7 mouse cellular contexts compared by ENCODE assay signal in genomic region chr17:56008356-56009087, GRCm38 (mm10). TPM values are rescaled to one million over a fixed set of nuclear protein-coding genes. Genes with fewer than 3 reads are reported as not detected.
A peak's percentile ranks its signal among the peaks of the same experiment; 100 is the strongest.
DNase-seq lines count a peak whose midpoint lies in the region; ATAC-seq and TF ChIP-seq lines count a peak whose summit lies in the region.

No protein-coding gene starts in this region.

- 0 out of 2 replicates have a peak, but pooled peaks cover 7% of the 10 kb centered on the region for H3K27me3 ChIP-seq in embryonic facial prominence, embryonic 10.5 days (replicated peaks; ENCODE audit: low read depth, poor library complexity, severe bottlenecking)
- no peaks in the 10 kb centered on the region for H3K27me3 ChIP-seq in intestine, postnatal 0 days (replicated peaks; ENCODE audit: control insufficient read depth, insufficient read depth, low read length)
- H3K27me3 ChIP-seq in midbrain, embryonic 12.5 days: peaks cover 9% of the 10 kb centered on the region; the same call in 1 of the 2 replicates
- no peaks in the 10 kb centered on the region for H3K27me3 ChIP-seq in small intestine, adult 2 months (ENCODE audit: control insufficient read depth, insufficient read depth, low read length)

- H3K9me3 ChIP-seq in embryonic facial prominence, embryonic 10.5 days: no peaks in the 10 kb centered on the region
- H3K9me3 ChIP-seq in intestine, postnatal 0 days (ENCODE audit: control insufficient read depth): no peaks in the 10 kb centered on the region
- no peaks in the 10 kb centered on the region for H3K9me3 ChIP-seq in midbrain, embryonic 12.5 days

- peak; percentile 95 for DNase-seq in adrenal gland, postnatal 10 days
- DNase-seq in embryonic facial prominence, embryonic 10.5 days (ENCODE audit: low spot score): peak; percentile 96
- peak; percentile 83 for DNase-seq in gonadal fat pad, adult 2 months (ENCODE audit: low read depth)
- peak; percentile 96 for DNase-seq in left cerebral cortex, postnatal 4 days

- peak overlapping the region; percentile 92 for H3K27ac ChIP-seq in embryonic facial prominence, embryonic 10.5 days (replicated peaks)
- H3K27ac ChIP-seq in intestine, postnatal 0 days (ENCODE audit: low read depth, low read length): peak overlapping the region; percentile 79
- H3K27ac ChIP-seq in midbrain, embryonic 12.5 days (replicated peaks): peak overlapping the region; percentile 97
- peak overlapping the region; percentile 98 for H3K27ac ChIP-seq in small intestine, adult 2 months (ENCODE audit: insufficient read depth, low read depth, low read length)

- intact Hi-C loops in left cerebral cortex, postnatal 4 days (cut with DNase I): no loop called here

- H3K4me2 ChIP-seq in intestine, postnatal 0 days (replicated peaks; ENCODE audit: low read depth): peak overlapping the region; percentile 94
- peak overlapping the region; percentile 96 for H3K4me2 ChIP-seq in midbrain, embryonic 12.5 days (replicated peaks)

- H3K9ac ChIP-seq in intestine, postnatal 0 days (ENCODE audit: low read depth, low read length): peak overlapping the region; percentile 58
- peak overlapping the region; percentile 75 for H3K9ac ChIP-seq in midbrain, embryonic 12.5 days (replicated peaks)

- peak; percentile 41; the same call in 1 of the 2 replicates for TF ChIP-seq POLR2A in small intestine, adult 2 months (IDR thresholded peaks at IDR 0.05; ENCODE audit: low read depth, low read length)

- H3K36me3 ChIP-seq in embryonic facial prominence, embryonic 10.5 days (replicated peaks): peaks cover 28% of the 10 kb centered on the region
- peaks cover 20% of the 10 kb centered on the region; the same call in 1 of the 2 replicates for H3K36me3 ChIP-seq in intestine, postnatal 0 days (ENCODE audit: control insufficient read depth, insufficient read depth)
- H3K36me3 ChIP-seq in midbrain, embryonic 12.5 days: peaks cover 29% of the 10 kb centered on the region
- H3K36me3 ChIP-seq in small intestine, adult 2 months (ENCODE audit: control insufficient read depth, insufficient read depth, low read length): peaks cover 10% of the 10 kb centered on the region

- WGBS in embryonic facial prominence, embryonic 10.5 days: under 1% methylated on average over 21 of the region's 21 CpGs
- WGBS in intestine, postnatal 0 days: under 1% methylated on average over 21 of the region's 21 CpGs
- WGBS in midbrain, embryonic 12.5 days: 1% methylated on average over 21 of the region's 21 CpGs
- under 1% methylated on average over 21 of the region's 21 CpGs for WGBS in small intestine, adult 2 months

- peak; percentile 86 for ATAC-seq in intestine, postnatal 0 days
- ATAC-seq in midbrain, embryonic 12.5 days (ENCODE audit: low FRiP score, low read depth): peak; percentile 92

- peak overlapping the region; percentile 81 for H3K4me3 ChIP-seq in embryonic facial prominence, embryonic 10.5 days
- H3K4me3 ChIP-seq in intestine, postnatal 0 days (ENCODE audit: low read depth, low read length): peak overlapping the region; percentile 87
- peak overlapping the region; percentile 59 for H3K4me3 ChIP-seq in midbrain, embryonic 12.5 days
- H3K4me3 ChIP-seq in small intestine, adult 2 months (ENCODE audit: low read depth, low read length): peak overlapping the region; percentile 86

- H3K4me1 ChIP-seq in embryonic facial prominence, embryonic 10.5 days: peaks cover 42% of the 10 kb centered on the region
- H3K4me1 ChIP-seq in intestine, postnatal 0 days (replicated peaks; ENCODE audit: control insufficient read depth, insufficient read depth, low read length): peaks cover 11% of the 10 kb centered on the region; the same call in 1 of the 2 replicates
- peaks cover 33% of the 10 kb centered on the region for H3K4me1 ChIP-seq in midbrain, embryonic 12.5 days
- peaks cover 12% of the 10 kb centered on the region for H3K4me1 ChIP-seq in small intestine, adult 2 months (ENCODE audit: control insufficient read depth, insufficient read depth, insufficient read length, low read length)

- TF ChIP-seq CTCF in intestine, postnatal 0 days (IDR thresholded peaks at IDR 0.05; ENCODE audit: low read depth): no peak
- TF ChIP-seq CTCF in small intestine, adult 2 months (IDR thresholded peaks at IDR 0.05; ENCODE audit: extremely low read depth, insufficient read length, insufficient replicate concordance, low read depth, low read length): no peak

RNA-seq across cellular contexts. Expression of gene Mpnd, which starts 3.0 kb away (rescaled TPM):
- 10 to 100 TPM; 77.0 to 91.2 TPM for total RNA-seq in adrenal gland, postnatal 10 days (2021)
- polyA plus RNA-seq in embryonic facial prominence, embryonic 10.5 days (2016; fragmentation: Nextera tagmentation; extraction: Ambion mirVana): 126 and 135 TPM in 2 replicates
- 106 and 110 TPM in 2 replicates for polyA plus RNA-seq in gonadal fat pad, adult 2 months (2012; rRNA removed)
- polyA plus RNA-seq in intestine, postnatal 0 days (2015; fragmentation: Nextera tagmentation; extraction: Ambion mirVana): 41.4 and 43.0 TPM in 2 replicates
- total RNA-seq in left cerebral cortex, postnatal 4 days (2021): 100 to 1,000 TPM in 1 of 2 experiments, 10 to 100 TPM in 1; 92.6 to 121 TPM
- 195 and 205 TPM in 2 replicates for polyA plus RNA-seq in midbrain, embryonic 12.5 days (2016; fragmentation: Nextera tagmentation; extraction: Ambion mirVana)
- polyA plus RNA-seq in small intestine, adult 2 months (2012; rRNA removed): 129 and 424 TPM in 2 replicates

RNA-seq across cellular contexts. Expression of gene Stap2, which starts 3.1 kb away (rescaled TPM):
- total RNA-seq in adrenal gland, postnatal 10 days (2021): 10 to 100 TPM; 15.2 to 17.2 TPM
- polyA plus RNA-seq in embryonic facial prominence, embryonic 10.5 days (2016; fragmentation: Nextera tagmentation; extraction: Ambion mirVana): 8.2 and 8.8 TPM in 2 replicates
- polyA plus RNA-seq in gonadal fat pad, adult 2 months (2012; rRNA removed): 58.4 and 64.6 TPM in 2 replicates
- 82.8 and 84.5 TPM in 2 replicates for polyA plus RNA-seq in intestine, postnatal 0 days (2015; fragmentation: Nextera tagmentation; extraction: Ambion mirVana)
- 1 to 10 TPM; 3.8 to 4.6 TPM for total RNA-seq in left cerebral cortex, postnatal 4 days (2021)
- 4.7 and 5.7 TPM in 2 replicates for polyA plus RNA-seq in midbrain, embryonic 12.5 days (2016; fragmentation: Nextera tagmentation; extraction: Ambion mirVana)
- polyA plus RNA-seq in small intestine, adult 2 months (2012; rRNA removed): 87.8 and 224 TPM in 2 replicates

RNA-seq across cellular contexts. Expression of gene Fsd1, which starts 22.2 kb away (rescaled TPM):
- 1 to 10 TPM; 1.4 to 3.7 TPM for total RNA-seq in adrenal gland, postnatal 10 days (2021)
- 63.3 and 69.4 TPM in 2 replicates for polyA plus RNA-seq in embryonic facial prominence, embryonic 10.5 days (2016; fragmentation: Nextera tagmentation; extraction: Ambion mirVana)
- polyA plus RNA-seq in gonadal fat pad, adult 2 months (2012; rRNA removed): 0.15 and 0.44 TPM in 2 replicates
- polyA plus RNA-seq in intestine, postnatal 0 days (2015; fragmentation: Nextera tagmentation; extraction: Ambion mirVana): 3.6 and 4.2 TPM in 2 replicates
- 100 to 1,000 TPM; 110 to 119 TPM for total RNA-seq in left cerebral cortex, postnatal 4 days (2021)
- polyA plus RNA-seq in midbrain, embryonic 12.5 days (2016; fragmentation: Nextera tagmentation; extraction: Ambion mirVana): 89.8 and 98.3 TPM in 2 replicates
- 0.83 and 3.2 TPM in 2 replicates for polyA plus RNA-seq in small intestine, adult 2 months (2012; rRNA removed)

RNA-seq across cellular contexts. Expression of gene Sh3gl1, which starts 27.9 kb away (rescaled TPM):
- total RNA-seq in adrenal gland, postnatal 10 days (2021): 10 to 100 TPM; 49.3 to 50.7 TPM
- 170 and 173 TPM in 2 replicates for polyA plus RNA-seq in embryonic facial prominence, embryonic 10.5 days (2016; fragmentation: Nextera tagmentation; extraction: Ambion mirVana)
- polyA plus RNA-seq in gonadal fat pad, adult 2 months (2012; rRNA removed): 58.6 and 73.4 TPM in 2 replicates
- 92.3 and 97.0 TPM in 2 replicates for polyA plus RNA-seq in intestine, postnatal 0 days (2015; fragmentation: Nextera tagmentation; extraction: Ambion mirVana)
- 10 to 100 TPM; 53.6 to 55.3 TPM for total RNA-seq in left cerebral cortex, postnatal 4 days (2021)
- polyA plus RNA-seq in midbrain, embryonic 12.5 days (2016; fragmentation: Nextera tagmentation; extraction: Ambion mirVana): 131 and 138 TPM in 2 replicates
- 41.8 and 78.2 TPM in 2 replicates for polyA plus RNA-seq in small intestine, adult 2 months (2012; rRNA removed)

RNA-seq across cellular contexts. Expression of gene Chaf1a, which starts 31.7 kb away (rescaled TPM):
- total RNA-seq in adrenal gland, postnatal 10 days (2021): 10 to 100 TPM in 1 of 2 experiments, 1 to 10 TPM in 1; 8.4 to 10.9 TPM
- polyA plus RNA-seq in embryonic facial prominence, embryonic 10.5 days (2016; fragmentation: Nextera tagmentation; extraction: Ambion mirVana): 50.7 and 52.3 TPM in 2 replicates
- 2.8 and 2.9 TPM in 2 replicates for polyA plus RNA-seq in gonadal fat pad, adult 2 months (2012; rRNA removed)
- polyA plus RNA-seq in intestine, postnatal 0 days (2015; fragmentation: Nextera tagmentation; extraction: Ambion mirVana): 4.8 and 5.2 TPM in 2 replicates
- 1 to 10 TPM; 6.8 to 8.8 TPM for total RNA-seq in left cerebral cortex, postnatal 4 days (2021)
- 32.5 and 34.5 TPM in 2 replicates for polyA plus RNA-seq in midbrain, embryonic 12.5 days (2016; fragmentation: Nextera tagmentation; extraction: Ambion mirVana)
- 1.9 and 4.1 TPM in 2 replicates for polyA plus RNA-seq in small intestine, adult 2 months (2012; rRNA removed)

Comparison
In these comparisons a context has a peak if more than half of its experiments do, and no peak if none do; other contexts are left out.
1. Peak in every context shown above with its lines: DNase-seq, ATAC-seq, H3K4me3 ChIP-seq and H3K27ac ChIP-seq.
2. RNA of gene Fsd1, which starts 22.2 kb away (polyA plus RNA-seq): 89.8 to 98.3 TPM in midbrain, embryonic 12.5 days and 63.3 to 69.4 TPM in embryonic facial prominence, embryonic 10.5 days; 3.6 to 4.2 TPM in intestine, postnatal 0 days, 0.83 to 3.2 TPM in small intestine, adult 2 months and 0.15 to 0.44 TPM in gonadal fat pad, adult 2 months; every median in the first group is over 10 times any median in the second.